Mouse (Mus musculus) neural tube, embryonic 11.5 days (tissue): ENCODE measurements at regions not wholly inside any gene's neighbourhood (a gene's known extent, or its start where the extent isn't known, plus 50 kb on each side); places are given as distances from the start of the nearest gene placed in this dataset.
A peak's percentile ranks its signal among the peaks of the same experiment; 100 is the strongest.

ENCODE experiments used
- ATAC-seq: fragments of 200-750 bp; cut with Nextera tagmentation; 2 replicates; pipeline ENCODE4 v1.8.0; 2017; ENCODE audit warnings: moderate number of reproducible peaks, mild to moderate bottlenecking, moderate TSS enrichment, moderate library complexity; ENCODE audit not compliant: insufficient read depth, low FRiP score, low TSS enrichment
- DNase-seq: peaks from one replicate; pipeline ENCODE4 v3.0.0-alpha.2; 2015; ENCODE audit warnings: low spot score
- H3K27ac ChIP-seq: fragments of 300-500 bp; sonication (generic); 2 replicates; pipeline ENCODE4 v1.5.1; 2014; ENCODE audit warnings: low read depth, mild to moderate bottlenecking, low read length
- H3K27me3 ChIP-seq: fragments of 300-500 bp; sonication (generic); 2 replicates; pipeline ENCODE4 v1.6.1; 2014; ENCODE audit warnings: mild to moderate bottlenecking, low read length, mixed read lengths; ENCODE audit not compliant: control insufficient read depth, insufficient read depth
- H3K36me3 ChIP-seq: fragments of 300-500 bp; sonication (generic); 2 replicates; pipeline ENCODE4 v1.6.1; 2014; ENCODE audit warnings: mild to moderate bottlenecking, low read length, moderate library complexity, mixed read lengths; ENCODE audit not compliant: control insufficient read depth, insufficient read depth
- H3K4me1 ChIP-seq: fragments of 300-500 bp; sonication (generic); 2 replicates; pipeline ENCODE4 v1.6.1; 2014; ENCODE audit warnings: low read length, mixed read lengths; ENCODE audit not compliant: control insufficient read depth, insufficient read depth
- H3K4me2 ChIP-seq: fragments of 300-500 bp; sonication (generic); 2 replicates; pipeline ENCODE4 v1.6.1; 2014; ENCODE audit warnings: low read depth, mild to moderate bottlenecking, moderate library complexity
- H3K4me3 ChIP-seq: fragments of 300-500 bp; sonication (generic); 2 replicates; pipeline ENCODE4 v1.5.1; 2014; ENCODE audit warnings: low read depth, low read length
- H3K9ac ChIP-seq: fragments of 300-500 bp; sonication (generic); 2 replicates; pipeline ENCODE4 v1.6.1; 2014; ENCODE audit warnings: mild to moderate bottlenecking, low read length
- H3K9me3 ChIP-seq: fragments of 300-500 bp; sonication (generic); 2 replicates; pipeline ENCODE4 v1.6.1; 2016; ENCODE audit warnings: low read length; ENCODE audit not compliant: control insufficient read depth
- WGBS: fragments of 180-500 bp; shearing (Covaris S2); extraction: QIAGEN DNeasy Blood & Tissue Kit; methylation state at CpG from one replicate; pipeline ENCODE4 v1.1.7; 2014; 5-methylcytosine and 5-hydroxymethylcytosine counted together

- H3K9ac ChIP-seq, result no peak overlapping the region
- no peaks in the 10 kb centered on the region for H3K4me1 ChIP-seq
- H3K9me3 ChIP-seq, result no peaks in the 10 kb centered on the region
- no peaks in the 10 kb centered on the region for H3K27me3 ChIP-seq
- H3K36me3 ChIP-seq, result no peaks in the 10 kb centered on the region
- H3K27ac ChIP-seq, result no peak overlapping the region
- H3K4me2 ChIP-seq, result no peak overlapping the region
- ATAC-seq (no peak), DNase-seq (no peak)
- no peak overlapping the region for H3K4me3 ChIP-seq
These were observed 112.2 kb upstream of the Kif2a start for GRCm38 (mm10) chr13:107134125-107134524.

GRCm38 (mm10) chr13:107126636-107127035 lies 104.7 kb upstream of the Kif2a start:
- no peaks in the 10 kb centered on the region for H3K9me3 ChIP-seq
- WGBS, result 92% methylated on average over 7 of the region's 7 CpGs
- no peak overlapping the region for H3K9ac ChIP-seq
- H3K27ac ChIP-seq, result no peak overlapping the region
- ATAC-seq (no peak), DNase-seq (no peak)
- H3K4me3 ChIP-seq, result no peak overlapping the region
- H3K4me2 ChIP-seq, result no peak overlapping the region
- H3K27me3 ChIP-seq, result no peaks in the 10 kb centered on the region
- H3K36me3 ChIP-seq, result no peaks in the 10 kb centered on the region
- H3K4me1 ChIP-seq, result no peaks in the 10 kb centered on the region

GRCm38 (mm10) chr13:107124130-107124668 lies 102.3 kb upstream of the Kif2a start:
- Histone ChIP-seq H3K4me3 (no peak overlapping the region), H3K4me2 (no peak overlapping the region), H3K9ac (no peak overlapping the region), H3K27me3 (no peaks in the 10 kb centered on the region), H3K27ac (no peak overlapping the region), H3K36me3 (no peaks in the 10 kb centered on the region), H3K9me3 (no peaks in the 10 kb centered on the region), H3K4me1 (no peaks in the 10 kb centered on the region)
- ATAC-seq (no peak), DNase-seq (no peak)
- WGBS, result 73% methylated on average over 8 of the region's 8 CpGs

GRCm38 (mm10) chr13:107113949-107114690 lies 92.2 kb upstream of the Kif2a start:
- H3K4me3 ChIP-seq, result no peak overlapping the region
- H3K9ac ChIP-seq, result no peak overlapping the region
- no peaks in the 10 kb centered on the region for H3K27me3 ChIP-seq
- H3K36me3 ChIP-seq, result no peaks in the 10 kb centered on the region
- ATAC-seq (no peak; the same call in none of the 2 replicates), DNase-seq (peak; percentile 86)
- no peak overlapping the region for H3K27ac ChIP-seq
- 64% methylated on average over 22 of the region's 22 CpGs for WGBS
- H3K4me1 ChIP-seq, result no peaks in the 10 kb centered on the region
- no peak overlapping the region for H3K4me2 ChIP-seq
- no peaks in the 10 kb centered on the region for H3K9me3 ChIP-seq

GRCm38 (mm10) chr13:107108045-107108444 lies 86.1 kb upstream of the Kif2a start:
- H3K4me3 ChIP-seq, result no peak overlapping the region
- no peaks in the 10 kb centered on the region for H3K27me3 ChIP-seq
- H3K4me1 ChIP-seq, result no peaks in the 10 kb centered on the region
- DNase-seq, result no peak
- no peak overlapping the region for H3K4me2 ChIP-seq
- H3K36me3 ChIP-seq, result no peaks in the 10 kb centered on the region
- no peak for ATAC-seq
- WGBS, result 87% methylated on average over 5 of the region's 5 CpGs
- no peak overlapping the region for H3K27ac ChIP-seq
- no peak overlapping the region for H3K9ac ChIP-seq
- no peaks in the 10 kb centered on the region for H3K9me3 ChIP-seq

GRCm38 (mm10) chr13:107107572-107107971 lies 85.6 kb upstream of the Kif2a start:
- Histone ChIP-seq H3K4me1 (no peaks in the 10 kb centered on the region), H3K4me2 (no peak overlapping the region), H3K9ac (no peak overlapping the region), H3K36me3 (no peaks in the 10 kb centered on the region), H3K4me3 (no peak overlapping the region), H3K9me3 (no peaks in the 10 kb centered on the region), H3K27me3 (no peaks in the 10 kb centered on the region), H3K27ac (no peak overlapping the region)
- ATAC-seq (no peak), DNase-seq (no peak)
- WGBS, result 71% methylated on average over 9 of the region's 9 CpGs

GRCm38 (mm10) chr13:107105510-107105909 lies 83.6 kb upstream of the Kif2a start:
- H3K4me2 ChIP-seq, result no peak overlapping the region
- no peak for DNase-seq
- WGBS, result 67% methylated on average over 1 of the region's 1 CpGs

GRCm38 (mm10) chr13:107101598-107101997 lies 79.7 kb upstream of the Kif2a start:
- 0 out of 2 replicates have a peak, but pooled peaks have one; percentile 55 for ATAC-seq
- Histone ChIP-seq H3K9me3 (no peaks in the 10 kb centered on the region), H3K4me2 (no peak overlapping the region), H3K4me1 (no peaks in the 10 kb centered on the region), H3K27me3 (no peaks in the 10 kb centered on the region), H3K9ac (no peak overlapping the region), H3K27ac (no peak overlapping the region), H3K4me3 (no peak overlapping the region), H3K36me3 (no peaks in the 10 kb centered on the region)
- DNase-seq, result peak; percentile 81
- 30% methylated on average over 13 of the region's 13 CpGs for WGBS

More at GRCm38 (mm10) chr13:107105510-107105909, 83.6 kb upstream of the Kif2a start:
- Histone ChIP-seq H3K9ac (no peak overlapping the region), H3K27me3 (no peaks in the 10 kb centered on the region), H3K36me3 (no peaks in the 10 kb centered on the region), H3K4me1 (no peaks in the 10 kb centered on the region), H3K9me3 (no peaks in the 10 kb centered on the region), H3K4me3 (no peak overlapping the region), H3K27ac (no peak overlapping the region)
- ATAC-seq, result no peak

- no peak overlapping the region for H3K9ac ChIP-seq
- no peak overlapping the region for H3K4me2 ChIP-seq
- H3K4me3 ChIP-seq, result no peak overlapping the region
- H3K27ac ChIP-seq, result no peak overlapping the region
- no peaks in the 10 kb centered on the region for H3K4me1 ChIP-seq
- WGBS, result 74% methylated on average over 6 of the region's 6 CpGs
- H3K27me3 ChIP-seq, result no peaks in the 10 kb centered on the region
- no peak for ATAC-seq
- H3K9me3 ChIP-seq, result no peaks in the 10 kb centered on the region
- no peak for DNase-seq
- no peaks in the 10 kb centered on the region for H3K36me3 ChIP-seq
These were observed 79.0 kb upstream of the Kif2a start for GRCm38 (mm10) chr13:107100852-107101325.
